Mouse (Mus musculus): Measurements from ENCODE around the gene Pced1b.
"Not testable (repeated sequence)": the region's sequence is repeated elsewhere in the genome, so short reads cannot be mapped to it uniquely, and the experiment has no call there.

Gene Pced1b

DNA sequence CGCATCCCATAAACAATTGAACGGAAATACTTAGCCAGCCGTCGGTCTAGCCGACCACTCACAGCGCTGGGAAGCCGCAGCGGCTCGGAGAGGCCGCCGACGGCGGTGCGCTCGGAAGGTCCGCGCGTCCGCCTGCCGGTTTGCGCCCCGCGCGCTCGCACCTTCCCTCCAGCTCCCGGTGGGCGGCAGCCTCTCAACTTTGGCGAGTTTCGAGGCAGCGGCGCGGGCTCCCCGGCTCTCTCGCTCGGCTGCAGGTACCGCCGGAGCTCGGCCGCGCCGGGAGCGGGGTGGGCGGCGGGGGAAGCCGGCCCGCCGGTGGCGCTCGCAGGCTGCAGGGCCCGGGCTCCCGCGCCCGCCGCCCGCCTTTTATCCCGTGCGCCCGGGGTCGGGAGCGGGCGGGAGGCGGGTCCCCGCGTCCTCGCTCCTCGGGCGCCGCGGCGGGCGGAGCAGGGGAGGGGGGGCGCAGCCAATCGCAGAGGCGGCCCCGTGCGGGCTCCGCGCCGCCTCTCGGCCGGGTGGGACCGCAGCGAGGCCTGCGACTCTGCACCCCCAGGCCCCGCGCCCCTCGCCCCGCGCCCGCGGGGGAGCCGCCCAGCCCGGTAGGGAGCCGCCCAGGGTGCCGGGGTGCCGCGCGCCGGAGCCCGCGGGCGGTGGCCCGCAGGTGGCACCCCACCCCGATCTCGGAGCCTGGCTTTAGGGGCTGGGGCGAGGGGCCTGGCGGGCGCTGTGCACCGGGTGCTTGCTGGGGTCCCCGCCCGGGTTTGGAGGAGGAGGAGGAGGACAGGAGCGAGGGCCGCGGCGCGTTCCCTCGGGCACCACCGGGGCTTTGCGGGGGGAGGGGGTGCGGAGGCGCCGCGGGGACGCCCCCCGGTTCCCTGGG is at the start of gene Pced1b, which contains the start of gene Amigo2:
Gene Pced1b (plus strand): TSS at position 197 of the 880 bp plus-strand sequence.
Gene Amigo2 (minus strand): TSS at position 377 of the 880 bp plus-strand sequence.
- DNase-seq, result peak; percentile 13

DNA sequence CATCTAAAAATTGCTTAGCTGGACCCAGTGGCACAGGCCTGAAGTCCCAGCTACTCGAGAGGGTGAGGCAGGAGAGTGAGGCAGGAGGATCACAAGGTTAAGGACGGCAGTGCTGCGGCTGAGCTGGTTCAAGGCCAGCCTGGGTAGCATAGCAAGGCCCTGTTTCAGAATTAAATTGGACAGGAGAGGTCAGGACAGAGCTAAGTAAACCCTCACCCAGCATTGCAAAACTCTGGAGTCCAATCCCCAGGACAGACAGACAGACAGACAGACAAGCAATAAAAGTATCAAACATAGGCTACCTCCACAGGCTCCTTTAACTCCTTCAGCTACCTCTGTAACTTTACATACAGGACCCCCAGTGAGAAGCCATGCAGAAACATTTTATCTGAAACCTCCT is 42.0 kb upstream of the Pced1b start:
- no peak for DNase-seq

DNA sequence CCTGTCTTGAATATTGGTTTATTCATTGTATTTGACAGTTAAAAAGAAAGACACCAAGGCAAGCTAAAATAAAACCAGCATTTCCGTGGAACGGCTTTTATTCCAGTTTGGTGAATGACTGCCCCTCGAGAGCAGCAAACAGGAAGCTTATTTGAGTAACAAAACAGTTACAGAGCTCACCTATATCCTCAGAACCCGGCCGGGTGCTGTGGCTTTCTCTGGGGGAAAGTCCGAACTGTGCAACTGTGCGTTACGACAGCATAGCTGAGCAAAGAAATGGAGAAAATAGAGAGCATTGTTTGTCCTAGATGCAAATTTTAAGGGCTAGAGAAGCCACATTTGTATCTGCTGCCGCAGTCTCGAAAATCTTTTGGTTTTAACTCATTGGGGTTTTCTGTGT is 41.1 kb upstream of the Pced1b start:
- DNase-seq, result no peak

DNA sequence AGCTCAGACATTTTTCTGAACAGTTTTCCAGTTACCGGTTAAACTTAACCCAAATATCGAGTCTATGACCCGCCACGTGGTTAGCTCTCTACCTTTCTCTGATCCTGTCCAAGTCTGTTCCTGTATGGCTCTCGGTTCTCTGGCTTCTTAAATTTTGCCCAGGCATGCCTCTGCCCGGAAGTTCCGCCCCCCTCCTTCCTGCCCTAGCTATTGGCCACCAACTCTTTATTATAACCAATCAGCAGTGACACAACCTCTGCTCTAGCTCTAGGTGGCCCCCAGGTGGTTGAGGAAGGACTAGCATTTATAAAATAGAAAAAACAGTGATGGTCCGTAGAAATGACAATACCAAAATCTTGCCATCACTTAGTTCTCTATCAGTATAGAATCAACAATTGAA is 40.4 kb upstream of the Pced1b start:
- no peak for DNase-seq

DNA sequence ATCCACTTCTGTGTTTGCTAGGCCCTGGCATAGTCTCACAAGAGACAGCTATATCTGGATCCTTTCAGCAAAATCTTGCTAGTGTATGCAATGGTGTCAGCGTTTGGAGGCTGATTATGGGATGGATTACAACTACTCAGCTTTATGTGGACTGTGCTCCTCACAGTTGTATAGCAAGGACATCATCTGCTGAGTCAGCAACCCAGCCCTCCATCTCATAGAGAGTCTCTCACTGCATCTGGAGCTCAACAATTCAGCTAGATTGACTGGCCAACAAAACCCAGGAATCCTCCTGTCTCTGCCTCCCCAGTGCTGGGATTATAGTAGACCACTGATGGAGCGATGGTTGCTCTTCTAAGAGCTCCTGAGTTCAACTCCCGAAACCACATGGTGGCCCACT is 37.2 kb upstream of the Pced1b start:
- DNase-seq, result not testable (repeated sequence)

DNA sequence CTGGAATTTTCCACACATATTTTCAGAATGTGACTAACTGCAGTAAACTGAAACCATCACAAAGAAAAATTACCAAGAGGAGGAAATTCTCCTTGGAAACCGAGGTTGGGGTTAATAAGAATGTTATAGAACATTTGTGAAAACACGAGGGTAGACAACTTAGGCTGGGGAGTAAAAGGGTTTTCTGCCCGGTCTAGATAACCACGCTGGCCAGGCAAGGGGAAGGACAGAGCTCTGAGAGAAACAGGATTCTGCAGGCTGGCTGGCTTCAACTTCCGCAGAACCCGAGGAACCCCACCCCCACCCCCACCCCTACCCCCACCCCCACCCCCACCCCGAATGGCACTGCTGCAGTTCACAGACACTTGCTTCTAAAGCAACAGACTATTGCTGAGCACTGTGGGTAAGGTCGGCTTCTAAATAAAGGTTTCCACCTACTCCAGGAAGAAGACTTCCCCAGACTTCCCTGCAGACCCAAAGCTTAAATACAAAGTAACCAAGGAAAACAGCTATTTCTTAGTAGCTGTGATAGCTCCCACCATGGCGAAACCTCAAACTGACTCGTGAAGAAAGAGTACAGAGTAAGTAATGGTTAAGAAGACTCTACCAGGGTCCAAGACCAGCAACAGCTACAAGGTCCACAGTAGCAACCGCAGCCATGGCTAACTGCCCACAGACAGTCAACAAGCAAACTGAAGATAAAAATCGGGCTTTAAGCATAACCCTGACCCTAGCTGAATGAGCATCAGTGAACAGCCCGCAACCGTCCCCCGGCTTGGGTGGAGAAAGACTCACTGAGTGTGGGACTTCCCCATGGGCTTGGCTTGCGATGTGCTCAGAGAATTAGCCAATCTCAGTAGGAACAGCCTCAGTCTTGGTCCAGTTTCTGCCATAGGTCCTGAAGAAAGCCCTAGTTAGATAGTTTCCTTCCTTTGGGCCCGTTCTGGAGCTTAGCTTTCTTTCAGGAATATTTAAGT is 34.1 kb upstream of the Pced1b start:
- DNase-seq, result no peak

DNA sequence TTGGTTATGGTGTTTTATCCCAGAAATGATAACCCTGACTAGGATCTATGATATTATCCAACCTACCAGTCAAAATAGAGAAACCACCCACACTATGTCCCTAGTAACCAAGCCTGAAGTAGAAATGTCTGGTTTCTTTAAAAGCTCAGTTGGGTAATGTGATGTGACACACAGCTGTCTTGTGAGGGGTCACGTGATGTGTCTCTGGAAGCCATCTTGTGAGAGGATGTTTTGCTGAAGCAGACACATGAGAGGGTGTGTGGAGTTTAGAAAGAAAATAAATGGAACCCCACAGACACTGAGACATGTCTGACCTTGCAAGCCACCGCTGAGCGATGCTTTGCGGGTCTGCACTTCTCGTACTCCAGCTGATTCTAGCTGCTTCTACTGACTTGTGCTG is 30.1 kb upstream of the Pced1b start:
- no peak for DNase-seq

- DNase-seq, result no peak
Measured at GRCm38 (mm10) chr15:97223431-97223830, 23.5 kb upstream of the Pced1b start.

DNA sequence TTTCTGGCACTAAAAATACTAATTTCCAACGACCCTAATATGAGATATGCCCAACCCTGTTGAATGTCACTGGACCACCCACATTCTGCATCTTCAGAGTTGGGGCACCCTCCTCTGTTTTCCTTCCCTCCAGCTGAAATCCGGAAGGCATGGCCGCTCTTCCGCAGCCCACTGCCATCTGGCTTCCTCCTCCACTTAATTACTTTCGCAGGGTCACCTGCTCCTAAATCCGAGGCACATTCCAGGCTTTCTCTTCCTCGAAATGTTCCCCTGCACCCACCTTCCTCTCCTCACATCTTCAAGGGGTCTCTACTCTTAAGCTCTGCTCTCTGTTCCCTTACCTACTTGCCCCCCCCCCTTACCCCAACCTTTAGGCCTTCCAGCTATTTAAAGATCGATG is 22.9 kb upstream of the Pced1b start:
- DNase-seq, result no peak

- DNase-seq, result no peak
Measured at GRCm38 (mm10) chr15:97229494-97230077, 17.3 kb upstream of the Pced1b start.

DNA sequence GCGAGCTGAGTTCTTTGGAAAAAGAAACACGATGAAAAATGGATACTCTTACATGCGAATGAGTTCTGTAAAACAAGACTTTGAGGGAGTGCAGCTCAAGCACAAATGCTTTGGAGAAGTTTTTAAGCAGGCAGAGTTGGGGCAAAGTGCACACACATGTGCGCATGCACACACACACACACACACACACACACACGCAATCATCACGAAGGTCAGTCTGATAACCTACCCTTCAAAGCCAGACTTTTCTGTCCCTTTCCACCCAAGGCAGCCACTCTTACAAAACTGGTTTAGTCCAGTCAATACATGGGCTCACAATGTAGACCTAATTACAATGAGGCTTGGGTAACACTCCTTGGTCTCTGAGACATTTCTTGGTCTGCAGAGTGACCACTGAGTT is 12.8 kb upstream of the Pced1b start:
- DNase-seq, result no peak

GRCm38 (mm10) chr15:97235183-97235582 is 11.7 kb upstream of the Pced1b start:
- peak; percentile 9 for DNase-seq

GRCm38 (mm10) chr15:97236943-97237342 is 10.0 kb upstream of the Pced1b start:
- no peak for DNase-seq

DNA sequence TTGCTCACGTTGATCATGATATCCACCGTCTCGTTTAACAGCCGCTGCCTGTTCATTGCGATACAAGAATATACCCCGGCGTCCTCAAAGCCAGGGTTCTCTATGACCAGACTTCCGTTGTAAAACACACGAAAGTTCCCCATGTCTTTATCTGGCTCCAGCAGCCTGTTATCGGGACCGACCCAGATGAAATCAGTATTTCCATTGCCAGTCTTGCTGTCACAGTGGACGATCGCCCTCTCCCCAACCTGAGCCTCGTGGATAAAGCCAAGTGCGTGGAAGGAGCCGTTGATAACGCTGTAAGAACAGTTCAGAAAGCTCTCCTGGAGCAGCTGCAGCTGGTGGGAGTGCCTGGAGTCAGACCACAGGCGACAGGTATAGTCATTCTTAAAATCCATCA is 1.5 kb upstream of the Pced1b start:
- DNase-seq, result no peak

DNA sequence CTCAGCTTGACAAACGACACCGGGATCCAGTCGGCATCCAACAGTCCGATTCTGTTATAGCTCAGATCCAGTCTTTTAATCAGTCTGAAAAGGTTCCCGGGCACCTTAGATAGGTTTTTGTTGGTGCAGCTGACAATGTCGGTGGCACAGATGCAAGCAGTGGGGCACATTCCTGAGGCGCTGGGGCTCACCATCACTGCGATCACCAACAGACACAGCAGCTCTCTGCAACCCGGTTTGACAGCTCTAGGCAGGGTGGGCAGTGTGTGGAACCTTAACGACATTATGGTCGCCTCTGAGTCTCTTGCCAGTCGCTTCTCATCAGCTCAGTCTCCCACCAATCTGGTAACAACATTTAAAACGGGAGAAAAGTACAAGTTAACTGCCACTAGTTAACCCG is 651 bp upstream of the Pced1b start:
- no peak for DNase-seq

GRCm38 (mm10) chr15:97247791-97248161 is 869 bp downstream of the Pced1b start:
- DNase-seq, result no peak

DNA sequence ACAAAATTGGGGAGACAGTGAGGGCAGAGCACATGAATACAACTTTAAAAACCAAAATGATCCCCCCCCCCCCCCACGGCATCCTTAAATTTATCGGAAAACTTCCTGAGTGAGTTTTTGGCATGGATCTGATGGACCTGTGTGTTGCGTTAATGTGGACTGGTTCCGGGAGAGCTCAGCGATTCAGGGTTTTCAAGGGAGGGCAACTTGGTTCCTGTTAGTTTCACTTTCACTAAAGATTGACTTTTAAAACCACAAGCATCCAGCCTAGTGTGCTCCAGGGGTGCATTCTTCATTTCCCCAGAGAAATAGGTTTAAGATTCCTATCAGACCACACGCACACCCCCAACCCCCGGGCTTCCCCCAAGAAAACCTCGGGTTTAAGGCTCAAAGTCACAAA is 1.4 kb downstream of the Pced1b start:
- DNase-seq, result no peak

GRCm38 (mm10) chr15:97249322-97249721 is 2.4 kb downstream of the Pced1b start:
- no peak for DNase-seq

DNA sequence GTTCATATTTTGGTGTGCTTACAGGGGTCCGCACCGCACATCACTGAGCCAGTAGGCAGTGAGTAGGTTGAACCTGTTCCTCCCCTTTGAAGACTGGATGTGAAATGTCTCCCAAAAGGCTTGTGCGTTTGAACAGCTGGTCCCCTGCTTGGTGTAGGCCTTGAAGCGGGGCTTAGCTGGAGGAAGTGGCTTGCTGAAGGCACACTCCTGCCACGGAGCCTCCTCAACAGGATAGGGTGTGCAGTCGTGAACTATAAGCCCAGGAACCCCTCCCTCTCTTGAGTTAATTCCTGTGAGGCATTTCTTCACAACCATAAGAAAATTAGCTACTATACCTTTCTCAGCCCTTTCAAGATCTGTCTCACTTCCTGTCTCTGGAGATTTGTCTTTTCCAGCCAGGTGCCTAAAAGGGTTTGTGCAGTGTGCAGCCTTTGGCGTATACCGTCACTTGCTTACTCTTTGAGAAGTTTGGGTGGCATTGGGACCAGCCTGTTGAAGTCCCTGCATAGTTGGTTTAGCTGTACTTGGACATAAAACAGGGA is 5.7 kb downstream of the Pced1b start:
- no peak for DNase-seq

DNA sequence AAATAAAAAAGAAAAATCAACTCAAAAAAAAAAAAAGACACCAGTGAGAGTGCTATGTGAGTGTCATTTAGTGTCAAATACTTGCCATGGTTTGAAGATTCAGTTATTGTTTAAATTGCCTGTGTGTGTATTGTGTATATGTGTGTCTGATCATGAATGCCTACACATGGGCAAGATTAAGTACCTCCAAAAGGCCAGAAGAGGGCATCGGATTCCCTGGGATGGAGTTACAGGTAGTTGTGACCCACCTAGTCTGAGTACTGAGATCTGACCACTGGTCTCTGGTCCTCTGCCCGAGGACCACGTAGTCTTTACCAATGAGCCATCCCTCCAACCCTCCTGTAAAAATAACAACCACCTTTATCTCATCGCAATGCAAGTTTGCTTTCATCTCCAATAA is 7.5 kb downstream of the Pced1b start:
- no peak for DNase-seq

DNA sequence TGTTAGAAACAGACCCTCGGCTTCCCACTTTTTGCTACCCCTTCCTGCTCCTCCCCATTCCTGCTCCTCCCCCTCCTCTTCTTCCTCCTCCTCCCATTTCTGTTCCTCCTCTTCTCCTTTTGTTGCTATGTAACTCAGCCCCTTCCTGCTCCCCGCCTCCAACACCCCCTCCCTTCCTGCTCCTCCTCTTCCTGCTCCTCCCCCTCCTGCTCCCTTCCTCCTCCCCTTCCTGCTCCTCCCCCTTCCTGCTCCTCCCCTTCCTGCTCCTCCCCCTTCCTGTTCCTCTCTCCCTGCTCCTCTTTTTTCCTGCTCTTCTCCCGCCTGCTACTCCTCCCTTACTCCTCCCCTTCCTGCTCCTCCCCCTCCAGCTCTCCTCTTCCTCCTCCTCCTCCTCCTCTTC is 8.9 kb downstream of the Pced1b start:
- no peak for DNase-seq

DNA sequence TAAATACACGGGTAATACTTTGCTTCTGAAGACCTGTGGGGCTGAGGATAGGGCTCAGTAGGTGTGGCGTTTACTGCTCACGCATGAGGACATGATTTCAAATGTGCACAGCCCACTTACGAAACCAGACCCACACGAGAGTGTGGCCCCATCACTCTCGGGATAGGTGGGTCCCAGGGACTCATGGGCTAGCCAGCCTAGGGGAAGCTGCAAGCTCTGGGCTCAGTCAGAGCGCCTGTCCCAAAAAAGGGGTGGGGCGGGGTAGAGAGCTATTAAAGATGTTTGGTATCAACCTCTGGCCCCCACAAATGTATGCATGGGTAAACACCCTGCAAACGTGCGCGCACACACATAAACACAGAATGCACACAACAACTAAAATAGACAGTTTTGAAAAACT is 9.5 kb downstream of the Pced1b start:
- no peak for DNase-seq

GRCm38 (mm10) chr15:97257206-97257775 is 10.4 kb downstream of the Pced1b start:
- no peak for DNase-seq

Measured in cerebellum, adult 11 months (tissue).